Mouse (Mus musculus) right cerebral cortex, adult 18-20 months (tissue): ENCODE measurements around the gene Gfod2.

Source experiments
- DNase-seq: peaks from one replicate; pipeline ENCODE4 v3.0.0; 2022; ENCODE audit warnings: mixed read lengths

The Gfod2 gene

DNA sequence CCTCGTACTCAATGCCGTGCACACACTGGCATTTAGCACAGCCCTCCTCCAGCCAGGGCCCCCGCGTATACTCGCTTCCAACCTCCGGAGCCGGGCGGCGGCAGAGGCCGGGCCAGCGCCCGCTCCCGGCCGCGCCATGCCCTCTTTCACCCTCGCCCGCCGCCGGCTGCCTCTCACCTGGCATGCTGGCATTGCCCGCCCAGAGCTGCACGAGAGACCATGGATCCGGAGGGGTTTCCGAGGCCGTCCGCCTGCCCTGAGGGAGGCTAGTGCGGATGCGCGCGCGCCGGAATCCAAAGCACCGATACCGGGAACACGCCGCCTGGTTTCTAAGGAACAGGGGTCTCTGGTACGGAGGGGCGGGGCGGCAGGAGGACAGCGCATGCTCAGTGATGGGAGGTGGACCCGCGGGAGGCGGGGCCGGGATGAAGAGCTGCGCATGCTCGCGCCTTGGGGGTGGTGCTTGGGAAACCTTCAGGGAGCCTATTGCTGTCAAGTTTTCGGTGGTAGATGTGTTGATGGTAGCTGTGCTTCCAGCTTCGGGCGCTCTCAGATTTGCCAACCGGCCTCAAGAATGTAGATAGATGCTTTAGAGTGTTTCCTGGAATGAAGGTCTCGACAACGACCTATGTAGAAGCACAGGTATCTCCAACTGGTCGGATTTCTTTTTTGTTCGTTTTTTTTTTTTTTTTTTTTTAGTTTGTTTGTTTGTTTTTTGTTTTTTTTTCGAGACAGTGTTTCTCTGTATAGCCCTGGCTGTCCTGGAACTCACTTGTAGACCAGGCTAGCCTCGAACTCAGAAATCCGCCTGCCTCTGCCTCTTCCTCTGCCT, at the start of gene Gfod2:
TSS of gene Gfod2 (minus strand) at position 388 of the 832 bp plus-strand sequence.
- DNase-seq, result peak; percentile 97

DNA sequence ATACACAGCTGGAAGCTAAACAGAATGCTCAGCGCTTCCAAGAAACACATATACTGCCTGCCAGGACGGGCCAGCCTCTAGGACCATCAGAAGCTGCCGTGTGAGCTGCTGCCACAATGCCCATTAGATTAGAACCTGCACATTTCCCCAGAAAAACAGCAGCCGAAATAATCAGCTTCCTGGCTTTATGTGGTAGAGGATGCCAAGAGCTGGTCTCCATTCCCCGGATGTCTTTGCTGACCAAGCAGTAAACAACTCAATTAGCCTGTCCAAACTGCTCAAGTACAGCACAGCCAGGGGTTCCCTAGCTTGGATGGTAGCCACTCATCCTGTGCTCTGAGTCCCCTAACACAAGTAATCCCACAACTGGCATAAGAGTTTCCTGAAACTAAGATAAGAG, 49.3 kb upstream of the Gfod2 start:
- DNase-seq, result no peak

- DNase-seq, result no peak
Observed at GRCm38 (mm10) chr8:105805964-105806363, 47.5 kb upstream of the Gfod2 start.

DNA sequence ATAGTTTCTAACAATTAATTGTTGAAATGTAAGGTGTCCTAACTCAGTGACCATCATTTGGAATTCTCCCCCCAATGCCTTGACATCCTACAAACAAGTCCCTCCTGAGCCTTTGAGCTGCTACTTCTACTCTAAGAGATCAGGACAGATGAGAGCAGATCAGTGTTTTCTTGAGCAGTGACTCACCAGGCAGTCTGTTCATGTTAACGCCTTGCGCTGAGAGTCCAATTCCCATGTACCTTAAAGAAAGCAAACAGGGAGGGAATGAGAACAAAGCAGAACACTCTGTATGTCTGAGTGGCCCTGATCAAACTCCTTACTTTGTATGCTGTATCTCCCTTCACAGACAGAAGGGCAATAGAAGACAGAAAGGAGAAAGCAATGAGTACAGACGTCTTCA, 46.9 kb upstream of the Gfod2 start:
- no peak for DNase-seq

DNA sequence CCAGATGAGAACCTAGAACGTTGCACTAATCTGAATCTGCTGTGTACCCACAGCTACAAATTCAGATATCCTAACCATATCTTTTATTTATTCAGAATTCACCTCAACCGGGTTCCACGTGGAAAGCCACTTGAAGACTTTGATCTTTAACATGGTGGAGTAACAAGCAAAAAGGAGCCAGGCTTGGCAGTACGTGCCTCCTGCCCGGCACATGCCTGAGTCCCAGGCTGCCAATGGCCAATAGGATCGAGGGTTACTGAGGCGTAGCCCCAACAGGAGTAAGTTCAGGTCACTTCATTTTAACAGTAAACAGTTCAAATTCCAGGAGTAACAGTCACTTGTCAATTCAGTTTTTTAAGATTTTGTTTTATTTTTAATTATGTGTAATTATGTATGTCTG, 46.3 kb upstream of the Gfod2 start:
- DNase-seq, result no peak

GRCm38 (mm10) chr8:105801153-105801904, 42.9 kb upstream of the Gfod2 start:
- no peak for DNase-seq

- DNase-seq, result no peak
Observed at GRCm38 (mm10) chr8:105799091-105799812, 40.8 kb upstream of the Gfod2 start.

GRCm38 (mm10) chr8:105798408-105798807, 39.9 kb upstream of the Gfod2 start:
- no peak for DNase-seq

DNA sequence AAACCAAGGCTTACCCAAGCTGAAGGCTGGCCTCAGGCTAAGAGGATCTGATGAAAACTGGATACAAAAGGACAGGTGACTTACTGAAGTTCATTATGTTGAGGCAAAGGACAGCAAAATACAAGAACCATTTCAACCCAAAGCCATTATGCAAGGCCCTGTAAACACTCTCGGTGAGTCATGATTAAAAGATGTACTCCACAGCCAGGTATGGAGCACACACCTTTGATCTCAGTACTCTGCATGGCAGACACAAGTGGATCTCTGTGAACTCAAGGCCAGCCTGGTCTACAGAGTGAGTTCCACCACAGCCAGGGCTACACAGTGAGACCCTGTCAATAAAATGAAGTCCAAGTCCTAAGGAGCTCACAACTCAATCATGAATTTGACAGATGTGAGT, 37.3 kb upstream of the Gfod2 start:
- DNase-seq, result no peak

DNA sequence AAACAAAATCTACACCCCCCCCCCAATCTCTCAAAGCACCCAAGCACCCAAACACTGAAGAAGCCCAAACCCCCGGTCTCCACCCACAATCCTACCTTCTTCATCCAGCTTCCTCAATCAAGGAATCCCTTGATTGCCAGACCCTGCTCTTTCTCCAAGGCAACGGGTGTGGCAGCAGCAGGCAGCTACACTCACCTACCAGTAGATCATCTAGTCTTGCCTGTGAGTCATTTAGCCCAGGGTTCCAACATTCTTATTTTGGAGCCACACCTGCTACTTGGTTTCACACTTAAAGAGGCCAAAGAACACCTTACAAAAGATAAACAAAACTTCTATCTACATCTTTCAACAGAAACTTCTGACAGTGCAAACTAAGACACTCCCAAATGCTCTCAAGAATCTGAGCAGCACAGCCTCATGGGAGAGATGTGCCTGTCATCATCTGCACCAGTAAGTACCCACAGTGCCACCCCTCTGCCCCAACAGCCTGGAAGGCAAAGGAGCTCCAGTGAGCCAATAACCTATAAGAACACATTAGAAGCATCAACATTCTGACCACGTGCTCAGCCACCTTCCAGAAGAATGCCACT, 35.6 kb upstream of the Gfod2 start:
- no peak for DNase-seq

GRCm38 (mm10) chr8:105793331-105793730, 34.9 kb upstream of the Gfod2 start:
- DNase-seq, result no peak

DNA sequence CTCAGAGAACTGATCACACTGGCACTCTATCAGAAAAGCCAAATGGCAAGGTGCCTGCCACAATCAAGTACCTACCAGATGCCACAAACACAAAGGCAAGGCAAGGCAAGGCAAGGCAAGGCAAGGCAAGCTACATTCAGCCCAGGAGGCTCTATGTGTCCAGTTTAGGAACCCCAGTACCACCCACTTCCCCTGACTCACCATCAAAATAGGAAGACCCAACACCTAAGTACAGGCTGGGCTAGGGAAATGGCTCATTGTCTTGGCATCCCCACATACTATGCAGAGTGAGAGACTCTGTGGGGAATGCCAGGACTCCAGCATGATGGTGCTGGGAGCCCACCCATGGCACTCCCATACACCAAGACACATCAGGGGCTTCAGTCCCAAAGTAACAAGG, 31.2 kb upstream of the Gfod2 start:
- no peak for DNase-seq

DNA sequence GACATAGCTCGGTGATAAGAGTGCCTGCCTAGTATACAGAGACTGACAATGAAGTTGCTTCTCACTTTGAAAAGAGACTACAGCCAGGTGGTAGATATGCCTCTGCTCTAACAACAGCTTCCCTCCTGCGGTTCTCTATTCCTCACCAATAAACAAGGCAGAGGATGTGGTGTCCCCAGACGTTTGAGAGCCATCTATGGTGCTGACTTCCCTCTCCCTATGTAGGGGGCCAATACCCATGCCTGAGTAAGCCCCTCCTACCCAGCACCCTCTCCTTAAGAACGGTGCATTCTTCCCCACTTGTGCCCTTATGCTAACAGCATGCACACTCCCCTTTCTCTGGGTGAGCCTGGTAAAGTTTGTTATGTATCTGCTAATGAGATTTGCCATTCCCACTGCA, 30.5 kb upstream of the Gfod2 start:
- no peak for DNase-seq

DNA sequence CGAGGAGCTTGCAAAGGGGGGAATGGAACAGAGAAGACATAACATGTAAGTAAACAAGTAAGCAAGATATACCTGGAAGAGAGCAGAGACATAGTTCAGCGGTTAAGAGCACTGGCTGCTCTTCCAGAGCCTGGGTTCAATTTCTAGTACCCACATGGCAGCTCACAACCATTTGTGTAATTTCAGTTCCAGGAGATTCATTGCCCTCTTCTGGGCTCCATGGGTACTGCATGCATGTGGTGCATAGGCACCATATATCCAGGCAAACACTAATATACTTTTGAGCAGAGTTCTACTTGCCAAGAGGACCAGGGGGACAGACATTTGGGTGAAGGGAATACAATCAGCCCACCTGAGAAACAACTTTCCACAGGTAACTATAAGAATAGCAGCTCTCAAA, 29.8 kb upstream of the Gfod2 start:
- DNase-seq, result no peak

- no peak for DNase-seq
Observed at GRCm38 (mm10) chr8:105780298-105780697, 21.8 kb upstream of the Gfod2 start.

- DNase-seq, result no peak
Observed at GRCm38 (mm10) chr8:105777833-105778232, 19.4 kb upstream of the Gfod2 start.

DNA sequence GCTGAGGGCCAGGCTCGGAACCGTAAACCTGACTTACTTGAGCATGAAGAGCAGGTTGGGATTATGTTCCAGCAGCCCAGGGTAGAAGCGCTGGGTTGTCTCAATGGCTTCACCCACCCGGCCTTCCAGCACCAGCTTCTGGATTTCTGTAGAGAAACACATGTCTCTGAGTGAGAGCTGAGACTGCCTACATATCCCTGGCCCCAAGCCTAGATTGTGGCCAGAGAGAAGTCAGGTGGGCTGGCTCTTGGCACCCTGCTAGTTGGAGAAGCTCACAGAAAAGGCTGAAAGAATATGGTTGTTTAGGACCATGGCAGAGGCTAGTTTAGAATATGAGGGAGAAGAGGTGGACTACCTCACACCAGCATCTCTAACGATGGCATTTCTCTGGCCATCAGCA, 16.0 kb upstream of the Gfod2 start:
- peak; percentile 72 for DNase-seq

DNA sequence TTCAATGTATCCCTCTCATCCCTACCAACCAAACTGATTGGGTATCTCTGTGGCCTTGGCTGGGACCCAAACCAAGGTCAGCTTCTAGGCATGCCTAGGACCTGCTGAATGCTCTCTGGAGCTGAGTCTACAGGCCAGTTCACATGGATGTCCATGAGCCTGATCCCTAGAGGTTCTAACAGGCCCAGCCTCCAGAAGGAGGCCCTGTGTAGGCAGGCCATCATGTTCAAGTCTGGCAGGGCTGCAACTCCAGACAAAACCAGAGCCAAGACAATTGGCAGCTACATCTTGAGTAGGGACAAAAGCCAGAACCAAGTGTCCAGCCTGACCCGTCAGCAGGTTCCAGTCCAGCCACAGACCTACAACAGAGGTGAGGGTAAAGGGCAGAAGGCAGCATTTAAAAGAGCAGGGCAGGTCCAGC, 15.0 kb upstream of the Gfod2 start:
- no peak for DNase-seq

DNA sequence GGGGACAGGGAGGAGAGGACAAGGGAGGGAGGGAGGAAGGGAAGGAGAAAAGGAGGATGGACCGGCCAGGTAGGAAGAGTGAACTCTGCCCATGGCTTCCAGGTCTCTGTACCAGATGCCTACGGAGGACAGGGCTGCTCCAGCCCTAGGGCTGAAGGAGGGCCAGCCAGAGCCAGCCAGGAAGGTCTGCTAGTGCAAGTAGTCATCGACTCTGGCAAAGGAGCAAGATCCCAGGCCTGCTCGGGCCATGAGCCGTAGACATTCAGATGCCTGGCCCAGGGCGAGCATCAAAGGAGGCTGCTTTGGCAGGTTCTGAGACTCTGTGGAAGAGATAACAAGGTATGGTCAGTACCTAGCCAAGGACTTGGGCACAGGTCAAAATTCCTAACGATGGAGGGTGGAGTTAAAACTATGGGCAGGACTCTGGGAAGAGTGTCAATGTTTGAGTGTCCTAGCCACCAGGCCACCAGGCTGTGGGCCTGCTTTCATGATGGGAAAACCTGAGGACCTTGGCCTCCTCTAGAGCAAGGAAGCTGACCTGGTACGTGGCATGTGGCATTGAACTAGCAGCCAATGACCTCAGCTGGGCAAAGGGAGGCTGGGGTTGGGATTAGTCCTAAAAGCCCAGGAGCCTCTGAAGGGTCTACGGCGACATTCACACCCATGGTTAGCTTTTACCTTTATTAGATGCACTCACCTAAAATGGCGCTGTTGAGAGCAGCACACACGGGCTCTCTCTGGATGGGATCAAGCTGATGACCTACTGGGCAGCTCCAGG, 13.1 kb upstream of the Gfod2 start:
- no peak for DNase-seq

GRCm38 (mm10) chr8:105770609-105771008, 12.1 kb upstream of the Gfod2 start:
- DNase-seq, result no peak

- no peak for DNase-seq
Observed at GRCm38 (mm10) chr8:105768485-105769257, 10.2 kb upstream of the Gfod2 start.
